Mouse (Mus musculus): ENCODE data around the gene Rai14.

DNA sequence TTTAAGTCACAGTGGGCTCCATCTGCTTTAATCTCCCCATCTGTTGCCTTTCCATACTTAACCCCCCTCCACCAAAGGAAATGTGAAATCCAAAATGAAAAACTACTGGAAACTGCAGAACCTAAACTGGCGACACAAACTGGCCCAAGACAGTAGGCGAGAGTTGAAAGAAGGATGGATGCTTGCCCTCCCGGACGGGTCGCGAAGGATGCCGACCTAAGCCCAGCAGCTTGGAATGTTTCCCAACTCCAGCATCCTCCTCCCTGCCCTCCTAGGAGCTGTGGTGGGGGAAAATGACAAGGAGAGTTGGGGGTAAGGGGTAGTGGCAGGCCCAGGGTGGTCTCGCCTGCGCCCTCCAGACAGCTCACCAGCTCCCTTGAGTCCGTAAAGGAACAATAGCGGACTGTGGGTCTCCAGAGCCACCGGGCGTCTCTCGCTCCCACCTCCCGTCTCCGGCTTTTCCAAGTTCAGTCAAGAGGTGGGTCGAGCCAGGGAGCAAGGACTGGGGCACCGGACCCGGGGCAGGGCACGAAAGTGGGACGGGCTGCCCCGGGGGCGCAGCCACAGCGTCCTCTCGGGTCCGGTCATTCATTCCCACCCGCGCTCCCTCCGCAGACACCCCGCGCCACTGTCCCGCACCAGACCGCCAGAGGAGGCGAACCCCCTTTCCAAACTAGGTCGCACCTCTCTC is 653 bp downstream of the Rai14 start:
- TF ChIP-seq NRF1 (IDR thresholded peaks at IDR 0.05; ENCODE audit: insufficient read depth, low read depth, low read length, poor library complexity, severe bottlenecking) (no peak), CTCF (IDR thresholded peaks at IDR 0.05 in 2 of 3, conservative IDR thresholded peaks at IDR 0.05 in 1 of 3; ENCODE audit: control insufficient read depth in 1 of 3, insufficient read depth in 1 of 3, low read depth in 2 of 3, low read length in 3 of 3, poor library complexity in 1 of 3, severe bottlenecking in 1 of 3) (no peak), MAX (IDR thresholded peaks at IDR 0.05; ENCODE audit: low read length) (no peak), POLR2AphosphoS2 (IDR thresholded peaks at IDR 0.05; ENCODE audit: low read length) (no peak), ZMIZ1 (IDR thresholded peaks at IDR 0.05; ENCODE audit: low read depth, low read length) (no peak), POLR2A (IDR thresholded peaks at IDR 0.05; ENCODE audit: control insufficient read depth in 1 of 2, insufficient read depth in 1 of 2, low read depth in 1 of 2, low read length in 2 of 2, poor library complexity in 1 of 2) (no peak), TCF12 (IDR thresholded peaks at IDR 0.05; ENCODE audit: low read depth, low read length) (no peak)

Data from MEL (cell line).